Mouse (Mus musculus): ENCODE results near the gene Adtrp. TPM values are rescaled to one million over a fixed set of nuclear protein-coding genes. Genes with fewer than 3 reads are reported as not detected.

Adtrp gene
- polyA plus RNA-seq, 1 experiment from 2014 or later, result not detected

GRCm38 (mm10) chr13:41867533-41867932, 20.0 kb upstream of the Adtrp start:
- no peak overlapping the region for H3K4me2 ChIP-seq
- peaks cover 9% of the 10 kb centered on the region for H3K4me1 ChIP-seq (replicated peaks)
- no peak overlapping the region for H3K27ac ChIP-seq (ENCODE audit: poor library complexity, severe bottlenecking)
- no peaks in the 10 kb centered on the region for H3K9me3 ChIP-seq (replicated peaks)
- no peaks in the 10 kb centered on the region for H3K27me3 ChIP-seq (replicated peaks)
- 74% methylated on average over 2 of the region's 2 CpGs for WGBS
- no peaks in the 10 kb centered on the region for H3K36me3 ChIP-seq
- H3K9ac ChIP-seq, result no peak overlapping the region
- no peak overlapping the region for H3K4me3 ChIP-seq
- no peak for ATAC-seq (ENCODE audit: insufficient number of reproducible peaks, low FRiP score)

GRCm38 (mm10) chr13:41865575-41865974, 18.1 kb upstream of the Adtrp start:
- no peak for ATAC-seq (ENCODE audit: insufficient number of reproducible peaks, low FRiP score)
- Histone ChIP-seq H3K27me3 (replicated peaks) (no peaks in the 10 kb centered on the region), H3K9ac (no peak overlapping the region), H3K36me3 (no peaks in the 10 kb centered on the region), H3K9me3 (replicated peaks) (no peaks in the 10 kb centered on the region), H3K4me3 (no peak overlapping the region), H3K4me2 (no peak overlapping the region), H3K4me1 (replicated peaks) (no peaks in the 10 kb centered on the region; the same call in 1 of the 2 replicates), H3K27ac (ENCODE audit: poor library complexity, severe bottlenecking) (no peak overlapping the region)
- WGBS, result 44% methylated on average over 6 of the region's 6 CpGs

GRCm38 (mm10) chr13:41865071-41865470, 17.6 kb upstream of the Adtrp start:
- H3K9ac ChIP-seq, result no peak overlapping the region
- no peak for ATAC-seq (ENCODE audit: insufficient number of reproducible peaks, low FRiP score)
- WGBS, result 53% methylated on average over 5 of the region's 5 CpGs
- no peak overlapping the region for H3K4me3 ChIP-seq
- no peak overlapping the region for H3K4me2 ChIP-seq
- no peaks in the 10 kb centered on the region for H3K36me3 ChIP-seq
- H3K9me3 ChIP-seq (replicated peaks), result no peaks in the 10 kb centered on the region
- no peaks in the 10 kb centered on the region; the same call in 1 of the 2 replicates for H3K4me1 ChIP-seq (replicated peaks)
- no peaks in the 10 kb centered on the region for H3K27me3 ChIP-seq (replicated peaks)
- peak overlapping the region; percentile 47; the same call in 1 of the 2 replicates for H3K27ac ChIP-seq (ENCODE audit: poor library complexity, severe bottlenecking)

GRCm38 (mm10) chr13:41860603-41861405, 13.3 kb upstream of the Adtrp start:
- no peak for ATAC-seq (ENCODE audit: insufficient number of reproducible peaks, low FRiP score)
- Histone ChIP-seq H3K4me2 (no peak overlapping the region), H3K27me3 (replicated peaks) (no peaks in the 10 kb centered on the region), H3K4me3 (no peak overlapping the region), H3K27ac (ENCODE audit: poor library complexity, severe bottlenecking) (no peak overlapping the region), H3K9me3 (replicated peaks) (0 out of 2 replicates have a peak, but pooled peaks cover 4% of the 10 kb centered on the region), H3K9ac (no peak overlapping the region), H3K4me1 (replicated peaks) (peaks cover 4% of the 10 kb centered on the region; the same call in 1 of the 2 replicates), H3K36me3 (no peaks in the 10 kb centered on the region)
- 79% methylated on average over 15 of the region's 15 CpGs for WGBS

GRCm38 (mm10) chr13:41855206-41856185, 8.0 kb upstream of the Adtrp start:
- peaks cover 4% of the 10 kb centered on the region; the same call in 1 of the 2 replicates for H3K4me1 ChIP-seq (replicated peaks)
- WGBS, result 79% methylated on average over 13 of the region's 13 CpGs
- H3K27me3 ChIP-seq (replicated peaks), result no peaks in the 10 kb centered on the region
- H3K4me3 ChIP-seq, result no peak overlapping the region
- H3K9me3 ChIP-seq (replicated peaks), result 0 out of 2 replicates have a peak, but pooled peaks cover 4% of the 10 kb centered on the region
- no peak overlapping the region for H3K27ac ChIP-seq (ENCODE audit: poor library complexity, severe bottlenecking)
- H3K4me2 ChIP-seq, result no peak overlapping the region
- H3K36me3 ChIP-seq, result no peaks in the 10 kb centered on the region
- ATAC-seq (ENCODE audit: insufficient number of reproducible peaks, low FRiP score), result no peak
- no peak overlapping the region for H3K9ac ChIP-seq

DNA sequence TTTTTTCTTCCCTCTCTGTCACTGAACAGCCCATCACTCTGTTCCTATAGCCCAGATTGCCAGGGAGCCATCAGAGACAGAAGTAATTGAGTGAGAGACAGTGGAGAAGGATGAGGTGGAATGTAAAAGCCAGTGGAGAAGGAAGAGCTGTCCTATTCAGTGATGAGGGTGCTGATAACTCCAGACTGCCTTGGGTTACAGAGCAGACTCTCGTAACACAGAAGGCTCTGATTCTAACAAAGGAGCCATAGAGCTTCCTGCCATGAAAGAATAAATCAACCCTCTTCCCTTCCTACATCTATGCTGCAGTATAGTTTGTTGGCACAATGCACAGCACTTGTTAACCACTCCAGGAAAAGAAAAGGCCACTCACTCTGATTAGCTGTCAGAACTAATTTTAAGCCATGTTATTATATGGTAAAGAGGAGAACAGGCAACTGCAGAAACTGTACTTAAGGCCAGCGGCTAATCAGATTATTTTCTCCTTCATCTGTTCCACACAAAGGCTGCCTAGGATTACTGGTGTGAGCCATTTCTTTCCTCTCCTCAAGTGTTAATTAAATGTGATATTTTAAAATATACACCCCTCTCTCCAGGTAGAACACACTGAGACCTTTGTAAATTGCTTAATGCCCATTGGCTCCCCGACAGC, 3.4 kb upstream of the Adtrp start:
- Histone ChIP-seq H3K36me3 (no peaks in the 10 kb centered on the region), H3K27me3 (replicated peaks) (no peaks in the 10 kb centered on the region), H3K4me3 (no peak overlapping the region), H3K4me2 (no peak overlapping the region), H3K4me1 (replicated peaks) (peaks cover 5% of the 10 kb centered on the region; the same call in 1 of the 2 replicates), H3K9ac (no peak overlapping the region), H3K27ac (ENCODE audit: poor library complexity, severe bottlenecking) (no peak overlapping the region), H3K9me3 (replicated peaks) (no peaks in the 10 kb centered on the region)
- 64% methylated on average over 3 of the region's 3 CpGs for WGBS
- ATAC-seq (ENCODE audit: insufficient number of reproducible peaks, low FRiP score), result no peak

DNA sequence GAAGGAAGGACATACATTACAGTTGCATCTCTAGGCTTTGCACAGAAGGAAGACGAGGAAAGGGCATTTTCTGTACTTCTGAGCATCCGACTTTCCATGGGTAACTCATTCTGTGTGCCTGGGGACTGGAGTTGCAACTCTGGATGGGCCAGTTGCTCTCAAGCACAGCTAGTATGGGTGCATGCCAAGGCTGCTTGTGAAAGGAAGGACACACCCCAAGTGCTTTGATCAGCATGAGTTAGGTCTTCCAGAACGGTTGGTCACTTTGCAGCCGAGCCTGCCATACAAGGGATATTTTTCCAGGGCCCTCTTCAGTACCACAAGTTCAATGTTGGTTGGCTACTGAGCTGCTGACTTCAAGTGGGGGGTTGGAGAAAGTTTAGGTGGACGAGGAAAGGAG, 968 bp downstream of the Adtrp start:
- no peaks in the 10 kb centered on the region for H3K9me3 ChIP-seq (replicated peaks)
- H3K9ac ChIP-seq, result no peak overlapping the region
- no peak overlapping the region for H3K4me3 ChIP-seq
- ATAC-seq (ENCODE audit: insufficient number of reproducible peaks, low FRiP score), result no peak
- no peak overlapping the region for H3K4me2 ChIP-seq
- 75% methylated on average over 5 of the region's 5 CpGs for WGBS
- H3K36me3 ChIP-seq, result no peaks in the 10 kb centered on the region
- no peaks in the 10 kb centered on the region for H3K27me3 ChIP-seq (replicated peaks)
- peaks cover 5% of the 10 kb centered on the region; the same call in 1 of the 2 replicates for H3K4me1 ChIP-seq (replicated peaks)
- no peak overlapping the region for H3K27ac ChIP-seq (ENCODE audit: poor library complexity, severe bottlenecking)

DNA sequence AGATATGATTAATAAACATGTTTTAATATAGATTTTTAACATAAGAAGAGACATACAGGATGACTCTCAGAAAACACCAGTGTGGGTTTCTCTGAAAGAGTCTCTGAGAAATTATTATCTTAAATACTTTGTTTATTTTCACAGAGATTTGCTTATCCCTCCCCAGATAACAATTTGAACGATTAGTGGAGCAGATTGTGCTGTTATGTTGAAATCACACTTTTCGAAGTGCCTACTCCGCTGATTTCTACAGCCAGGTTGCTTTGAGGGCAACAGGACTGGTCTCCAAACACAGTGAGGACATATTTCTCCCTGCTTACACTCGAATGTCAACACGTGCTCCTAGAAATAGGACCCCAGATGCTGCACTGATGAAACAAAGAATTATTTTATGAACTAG, 2.5 kb downstream of the Adtrp start:
- WGBS, result 61% methylated on average over 5 of the region's 5 CpGs
- no peak overlapping the region for H3K9ac ChIP-seq
- H3K27ac ChIP-seq (ENCODE audit: poor library complexity, severe bottlenecking), result no peak overlapping the region
- no peaks in the 10 kb centered on the region for H3K9me3 ChIP-seq (replicated peaks)
- H3K4me3 ChIP-seq, result no peak overlapping the region
- ATAC-seq (ENCODE audit: insufficient number of reproducible peaks, low FRiP score), result no peak
- H3K36me3 ChIP-seq, result no peaks in the 10 kb centered on the region
- no peaks in the 10 kb centered on the region for H3K27me3 ChIP-seq (replicated peaks)
- no peak overlapping the region for H3K4me2 ChIP-seq
- H3K4me1 ChIP-seq (replicated peaks), result peaks cover 5% of the 10 kb centered on the region; the same call in 1 of the 2 replicates

- H3K9me3 ChIP-seq (replicated peaks), result no peaks in the 10 kb centered on the region
- no peak overlapping the region for H3K4me3 ChIP-seq
- no peak overlapping the region for H3K9ac ChIP-seq
- H3K4me1 ChIP-seq (replicated peaks), result peaks cover 5% of the 10 kb centered on the region; the same call in 1 of the 2 replicates
- 82% methylated on average over 4 of the region's 4 CpGs for WGBS
- no peak overlapping the region for H3K4me2 ChIP-seq
- H3K27me3 ChIP-seq (replicated peaks), result no peaks in the 10 kb centered on the region
- no peak overlapping the region for H3K27ac ChIP-seq (ENCODE audit: poor library complexity, severe bottlenecking)
- ATAC-seq (ENCODE audit: insufficient number of reproducible peaks, low FRiP score), result no peak
- no peaks in the 10 kb centered on the region for H3K36me3 ChIP-seq
These were observed 3.4 kb downstream of the Adtrp start for GRCm38 (mm10) chr13:41844071-41844470.

GRCm38 (mm10) chr13:41833614-41834139, 13.8 kb downstream of the Adtrp start:
- H3K4me3 ChIP-seq, result no peak overlapping the region
- no peak overlapping the region for H3K9ac ChIP-seq
- no peak for ATAC-seq (ENCODE audit: insufficient number of reproducible peaks, low FRiP score)
- H3K27me3 ChIP-seq (replicated peaks), result no peaks in the 10 kb centered on the region
- H3K4me2 ChIP-seq, result no peak overlapping the region
- H3K4me1 ChIP-seq (replicated peaks), result 0 out of 2 replicates have a peak, but pooled peaks cover 5% of the 10 kb centered on the region
- no peaks in the 10 kb centered on the region for H3K36me3 ChIP-seq
- H3K9me3 ChIP-seq (replicated peaks), result no peaks in the 10 kb centered on the region
- H3K27ac ChIP-seq (ENCODE audit: poor library complexity, severe bottlenecking), result no peak overlapping the region
- WGBS, result 82% methylated on average over 8 of the region's 8 CpGs
